Mouse (Mus musculus) kidney, postnatal 4 days (tissue): ENCODE measurements around the gene Batf3.

ENCODE experiments used
- DNase-seq, 2 experiments: peaks; one replicate each; pipeline ENCODE4 v3.0.0; 2021; ENCODE audit warnings: mixed read lengths in 2 of 2

The Batf3 gene

GRCm38 (mm10) chr1:191086960-191087359 is 10.7 kb upstream of the Batf3 start:
- DNase-seq = no peak

GRCm38 (mm10) chr1:191087955-191088354 is 9.7 kb upstream of the Batf3 start:
- no peak for DNase-seq

DNA sequence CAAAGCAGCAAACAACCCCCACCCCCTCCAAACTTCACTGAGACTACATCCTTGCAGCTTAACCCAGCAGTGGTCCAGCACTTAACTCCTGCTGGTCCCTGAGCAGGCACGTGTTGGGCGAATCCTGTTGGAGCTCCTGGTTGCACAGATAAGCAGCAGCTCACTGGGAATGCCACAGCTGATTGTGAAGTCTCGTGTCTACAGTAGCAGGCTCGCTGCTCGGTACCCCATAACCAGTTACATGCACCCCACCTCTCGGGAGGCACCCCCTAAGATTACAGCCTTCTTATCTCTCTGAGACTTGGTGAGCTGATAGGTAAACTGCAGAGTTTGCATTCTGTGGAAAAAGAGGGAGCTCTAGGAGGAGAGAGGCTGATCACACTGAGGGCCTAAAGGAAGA is 8.3 kb upstream of the Batf3 start:
- no peak for DNase-seq

GRCm38 (mm10) chr1:191092050-191092449 is 5.6 kb upstream of the Batf3 start:
- peak in 1 of 2 experiments; percentile 27 for DNase-seq

GRCm38 (mm10) chr1:191093578-191093977 is 4.1 kb upstream of the Batf3 start:
- DNase-seq = no peak

- DNase-seq = peak; percentile 47 to 49
Observed at GRCm38 (mm10) chr1:191095019-191095418, 2.6 kb upstream of the Batf3 start.

- DNase-seq = no peak
Observed at GRCm38 (mm10) chr1:191096871-191097681, 571 bp upstream of the Batf3 start.

DNA sequence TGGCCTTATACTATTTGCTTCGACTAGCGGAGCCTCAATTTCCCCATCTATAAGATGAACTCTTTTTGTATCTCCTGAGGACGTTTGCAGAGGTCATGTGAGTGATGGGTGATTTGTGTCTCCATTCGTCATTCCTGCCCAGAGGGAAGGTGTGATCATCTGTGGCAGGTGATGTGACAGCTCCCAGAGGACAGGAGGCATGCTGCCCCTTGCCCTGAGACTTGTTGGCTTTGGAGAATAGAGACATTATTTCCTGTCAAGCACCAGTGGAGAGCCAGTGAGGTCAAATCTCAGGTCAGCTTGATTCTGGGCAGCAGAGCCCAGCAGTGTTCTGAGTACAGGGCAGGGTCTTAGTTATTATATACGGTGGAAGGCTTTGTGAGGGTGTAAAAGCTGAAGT is 1.5 kb downstream of the Batf3 start:
- DNase-seq = no peak

DNA sequence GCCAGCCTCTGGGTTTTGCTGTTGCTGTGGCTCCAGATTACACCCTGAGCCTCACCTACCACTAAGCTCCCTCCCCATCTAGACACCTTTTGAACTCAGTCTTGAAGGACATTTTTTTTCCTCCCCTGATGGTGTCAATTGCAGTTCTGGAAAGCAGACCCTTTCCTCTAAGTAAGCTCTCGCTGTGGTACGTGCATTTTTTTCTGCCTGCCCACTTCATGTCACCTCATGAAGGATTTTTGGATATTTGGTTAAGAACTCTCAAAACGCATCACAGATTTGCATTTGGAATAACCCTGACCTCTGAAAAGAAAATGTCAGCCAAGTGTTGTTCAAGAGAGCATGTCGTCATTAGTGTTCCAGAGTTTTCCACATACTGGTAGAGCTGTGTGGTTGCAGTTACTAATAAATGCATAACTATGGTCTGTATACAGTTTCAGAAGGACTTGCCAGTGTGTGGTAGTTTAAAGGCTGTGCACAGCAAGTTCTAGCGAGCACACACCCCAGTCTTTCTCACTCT is 2.2 kb downstream of the Batf3 start:
- DNase-seq = no peak

GRCm38 (mm10) chr1:191102730-191103370 is 5.2 kb downstream of the Batf3 start:
- DNase-seq = no peak

DNA sequence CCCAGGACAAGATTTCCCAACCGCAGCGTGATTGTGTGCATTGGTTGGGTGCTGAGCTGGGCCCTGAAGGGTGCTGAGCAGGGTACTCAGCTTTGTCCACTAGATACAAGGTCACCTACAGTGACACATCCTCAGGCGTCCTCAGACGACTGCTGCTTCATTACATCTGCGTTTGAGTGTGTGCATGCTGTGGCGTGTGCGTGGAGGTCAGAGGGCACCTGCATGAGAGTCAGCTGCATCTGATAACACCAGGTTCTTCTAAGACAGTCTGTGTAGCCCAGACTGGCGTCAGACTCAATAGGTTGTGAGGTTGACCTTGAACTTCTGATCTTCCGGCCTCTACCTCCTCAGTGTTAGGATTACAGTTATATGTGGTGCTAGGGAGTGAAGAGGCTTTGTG is 7.6 kb downstream of the Batf3 start:
- no peak for DNase-seq

- peak in 1 of 2 experiments; percentile 30 for DNase-seq
Observed at GRCm38 (mm10) chr1:191107306-191107705, 9.7 kb downstream of the Batf3 start.

- DNase-seq = no peak
Observed at GRCm38 (mm10) chr1:191109907-191110306, 12.3 kb downstream of the Batf3 start.

DNA sequence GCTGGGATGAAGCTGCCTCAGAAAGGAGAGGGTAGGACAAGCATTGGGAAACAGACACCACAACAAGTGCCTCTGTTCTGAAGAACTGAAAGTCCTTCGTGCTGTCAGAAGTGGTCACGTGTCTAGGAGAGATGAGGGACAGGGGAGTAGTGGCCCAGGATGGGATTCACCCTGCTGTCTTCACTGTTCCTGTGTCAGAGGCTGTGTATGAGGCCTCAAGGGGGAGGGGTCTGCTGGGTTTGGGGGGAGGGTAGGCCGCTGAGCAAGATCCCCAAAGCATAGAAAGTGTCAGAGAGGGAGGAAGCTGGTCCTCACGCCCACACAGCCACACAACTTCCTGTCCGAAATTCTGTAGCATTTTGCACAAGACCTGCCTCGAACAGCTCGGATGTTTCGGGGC is 13.5 kb downstream of the Batf3 start:
- peak in 1 of 2 experiments; percentile 52 for DNase-seq

DNA sequence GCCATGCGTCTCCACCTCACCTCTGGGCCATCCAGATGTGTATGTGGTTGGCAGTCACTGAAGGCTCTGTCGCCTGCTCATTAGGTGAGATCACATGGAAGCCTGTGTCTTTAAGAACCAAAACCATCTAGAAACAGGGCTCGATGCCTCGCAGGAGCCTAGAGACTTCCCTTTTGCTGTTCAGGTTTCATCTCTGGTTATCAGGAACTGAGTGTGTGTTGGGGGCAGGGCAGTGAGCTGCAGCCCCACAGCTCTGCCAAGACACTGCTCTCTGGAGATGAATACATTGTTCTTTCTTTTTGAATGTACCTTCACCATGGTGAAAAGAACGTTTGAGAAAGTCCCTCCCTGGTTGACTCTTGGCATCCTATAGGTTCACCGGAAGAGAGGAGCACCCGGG is 17.2 kb downstream of the Batf3 start:
- DNase-seq = no peak

GRCm38 (mm10) chr1:191115514-191116238 is 18.0 kb downstream of the Batf3 start:
- DNase-seq = no peak

DNA sequence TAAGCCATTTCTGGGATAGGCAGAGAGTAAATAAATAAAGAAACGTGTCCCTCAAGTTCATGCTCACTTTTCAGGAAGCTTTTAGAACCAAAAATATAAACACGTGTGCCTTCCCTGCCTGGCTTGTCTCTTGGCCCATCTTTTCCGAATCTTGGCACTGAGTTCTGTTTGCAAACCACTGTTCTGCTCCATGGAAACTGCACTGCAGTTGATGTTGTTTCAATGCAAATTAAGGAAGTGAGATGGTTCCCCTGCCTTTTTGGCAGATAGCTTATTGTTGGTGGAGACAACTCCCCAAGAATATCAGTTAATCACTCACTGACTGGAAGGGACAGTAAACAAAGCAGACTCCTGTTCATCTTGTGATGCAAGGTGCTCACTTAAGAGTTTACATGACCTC is 25.1 kb downstream of the Batf3 start:
- no peak for DNase-seq

GRCm38 (mm10) chr1:191123696-191124095 is 26.0 kb downstream of the Batf3 start:
- no peak for DNase-seq

GRCm38 (mm10) chr1:191124288-191124687 is 26.6 kb downstream of the Batf3 start:
- DNase-seq = no peak

- peak; percentile 80 to 84 for DNase-seq
Observed at GRCm38 (mm10) chr1:191125811-191126638, 28.4 kb downstream of the Batf3 start.

- no peak for DNase-seq
Observed at GRCm38 (mm10) chr1:191131692-191132091, 34.0 kb downstream of the Batf3 start.

DNA sequence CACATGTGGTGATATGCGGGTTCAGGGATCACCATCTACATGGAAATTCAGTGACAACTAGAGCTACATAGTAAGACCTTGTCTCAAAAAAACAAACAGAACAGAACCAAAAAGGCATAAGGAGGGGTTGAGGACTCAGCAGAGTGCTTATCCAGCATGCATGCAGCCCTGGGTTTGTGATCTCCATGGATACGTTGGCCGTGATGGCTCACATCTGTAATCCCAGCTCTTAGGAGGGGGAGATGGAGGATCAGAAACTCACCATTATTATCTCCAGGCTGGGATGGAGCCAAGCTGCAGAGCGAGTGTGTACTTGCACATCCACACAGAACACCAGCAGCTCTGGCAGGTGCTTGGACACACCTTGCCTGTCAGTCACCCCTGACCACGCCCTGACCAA is 34.6 kb downstream of the Batf3 start:
- peak; percentile 22 to 28 for DNase-seq

DNA sequence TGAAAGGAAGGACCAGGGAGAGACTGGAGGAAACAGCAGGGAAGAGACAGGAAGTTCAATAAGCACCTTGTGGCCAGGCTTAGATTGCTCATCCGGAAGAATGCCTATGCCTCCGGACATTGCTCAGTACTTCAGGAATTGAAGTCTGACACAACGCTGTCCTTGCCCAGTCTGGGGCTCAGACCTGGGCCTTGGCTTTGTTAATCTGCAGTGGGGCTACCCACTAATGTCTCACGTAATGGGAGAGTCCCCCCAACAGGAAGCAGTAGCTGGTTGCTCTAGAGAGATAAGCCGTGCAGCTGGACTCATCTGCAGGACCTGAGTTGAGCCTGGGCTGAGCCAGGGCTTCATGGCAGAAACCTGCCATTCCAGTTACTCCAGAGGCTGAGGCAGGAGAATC is 35.3 kb downstream of the Batf3 start:
- DNase-seq = no peak
